Mouse (Mus musculus) liver, embryonic 11.5 days (tissue): ENCODE results near the gene Cdkl5. TPM values are rescaled to one million over a fixed set of nuclear protein-coding genes. Genes with fewer than 3 reads are reported as not detected.

Experiments used
- ATAC-seq: fragments of 200-750 bp; cut with Nextera tagmentation; replicated peaks from 2 replicates; pipeline ENCODE4 v1.8.0; 2017; ENCODE audit warnings: moderate number of reproducible peaks, mild to moderate bottlenecking, moderate TSS enrichment, moderate library complexity; ENCODE audit not compliant: low FRiP score
- DNase-seq: peaks from one replicate; pipeline ENCODE4 v3.0.0-alpha.2; 2017; ENCODE audit warnings: low spot score
- H3K27ac ChIP-seq: fragments of 300-500 bp; sonication (generic); 2 replicates; pipeline ENCODE4 v1.5.1; 2014; ENCODE audit warnings: mild to moderate bottlenecking, low read depth, low read length, control low read depth
- H3K27me3 ChIP-seq: fragments of 300-500 bp; sonication (generic); replicated peaks from 2 replicates; pipeline ENCODE4 v1.6.1; 2014; ENCODE audit warnings: low read length, mixed read lengths; ENCODE audit not compliant: control insufficient read depth, insufficient read depth
- H3K36me3 ChIP-seq: fragments of 300-500 bp; sonication (generic); 2 replicates; pipeline ENCODE4 v1.6.1; 2014; ENCODE audit warnings: mild to moderate bottlenecking, low read length, moderate library complexity, mixed read lengths; ENCODE audit not compliant: control insufficient read depth, insufficient read depth
- H3K4me1 ChIP-seq: fragments of 300-500 bp; sonication (generic); replicated peaks from 2 replicates; pipeline ENCODE4 v1.6.1; 2014; ENCODE audit warnings: low read length, mixed read lengths; ENCODE audit not compliant: control insufficient read depth, insufficient read depth
- H3K4me2 ChIP-seq: fragments of 300-500 bp; sonication (generic); 2 replicates; pipeline ENCODE4 v1.6.1; 2014; ENCODE audit warnings: mild to moderate bottlenecking, control low read depth, moderate library complexity
- H3K4me3 ChIP-seq: fragments of 300-500 bp; sonication (generic); 2 replicates; pipeline ENCODE4 v1.5.1; 2014; ENCODE audit warnings: low read depth, low read length, control low read depth
- H3K9ac ChIP-seq: fragments of 300-500 bp; sonication (generic); 2 replicates; pipeline ENCODE4 v1.6.1; 2014; ENCODE audit warnings: low read depth, low read length, control low read depth
- H3K9me3 ChIP-seq: fragments of 300-500 bp; sonication (generic); 2 replicates; pipeline ENCODE4 v1.6.1; 2016; ENCODE audit warnings: low read length, inconsistent platforms, mixed read lengths; ENCODE audit not compliant: control insufficient read depth
- WGBS: fragments of 180-500 bp; shearing (Covaris S2); extraction: QIAGEN DNeasy Blood & Tissue Kit; methylation state at CpG from one replicate; pipeline ENCODE4 v1.1.7; 2014; 5-methylcytosine and 5-hydroxymethylcytosine counted together
- polyA plus RNA-seq: library from polyadenylated mRNA; unstranded; fragments of >200 nt; fragmentation: Nextera tagmentation; extraction: Ambion mirVana; gene quantifications from 2 replicates; pipeline ENCODE4 v1.2.1, GENCODE M21; 2014

The Cdkl5 gene
- polyA plus RNA-seq, 1 experiment from 2014 or later, result 0.95 TPM

GRCm38 (mm10) chrX:160901118-160901517 is 93.4 kb downstream of the Cdkl5 start:
- DNase-seq, result no peak

GRCm38 (mm10) chrX:160892077-160892476 is 102.4 kb downstream of the Cdkl5 start:
- Histone ChIP-seq H3K9ac (no peak overlapping the region), H3K27ac (no peak overlapping the region), H3K4me2 (no peak overlapping the region), H3K4me3 (no peak overlapping the region), H3K4me1 (no peaks in the 10 kb centered on the region), H3K27me3 (no peaks in the 10 kb centered on the region; the same call in 1 of the 2 replicates), H3K9me3 (no peaks in the 10 kb centered on the region), H3K36me3 (no peaks in the 10 kb centered on the region)
- DNase-seq (no peak), ATAC-seq (peak; percentile 82)
- WGBS, result 72% methylated on average over 1 of the region's 1 CpGs

More at GRCm38 (mm10) chrX:160901118-160901517, 93.4 kb downstream of the Cdkl5 start:
- H3K9me3 ChIP-seq, result no peaks in the 10 kb centered on the region
- H3K9ac ChIP-seq, result no peak overlapping the region
- no peak overlapping the region for H3K4me3 ChIP-seq
- H3K4me2 ChIP-seq, result no peak overlapping the region
- no peak for ATAC-seq
- H3K36me3 ChIP-seq, result no peaks in the 10 kb centered on the region
- H3K27me3 ChIP-seq, result peaks cover 5% of the 10 kb centered on the region; the same call in 1 of the 2 replicates
- 77% methylated on average over 2 of the region's 2 CpGs for whole genome bisulfite sequencing
- H3K4me1 ChIP-seq, result no peaks in the 10 kb centered on the region
- no peak overlapping the region for H3K27ac ChIP-seq

- Histone ChIP-seq H3K27me3 (no peaks in the 10 kb centered on the region; the same call in 1 of the 2 replicates), H3K27ac (no peak overlapping the region), H3K4me3 (no peak overlapping the region), H3K4me2 (no peak overlapping the region), H3K9ac (no peak overlapping the region), H3K36me3 (no peaks in the 10 kb centered on the region), H3K4me1 (no peaks in the 10 kb centered on the region), H3K9me3 (no peaks in the 10 kb centered on the region)
- ATAC-seq (no peak), DNase-seq (no peak)
- WGBS, result 76% methylated on average over 2 of the region's 2 CpGs
Measured at GRCm38 (mm10) chrX:160886301-160886700, 108.2 kb downstream of the Cdkl5 start.

GRCm38 (mm10) chrX:160866576-160866975 is 127.9 kb downstream of the Cdkl5 start:
- no peaks in the 10 kb centered on the region for H3K9me3 ChIP-seq
- no peak overlapping the region for H3K4me3 ChIP-seq
- H3K4me1 ChIP-seq, result no peaks in the 10 kb centered on the region
- no peaks in the 10 kb centered on the region for H3K36me3 ChIP-seq
- ATAC-seq (no peak), DNase-seq (no peak)
- no peak overlapping the region for H3K27ac ChIP-seq
- H3K4me2 ChIP-seq, result no peak overlapping the region
- H3K9ac ChIP-seq, result no peak overlapping the region
- peaks cover 8% of the 10 kb centered on the region; the same call in 1 of the 2 replicates for H3K27me3 ChIP-seq
- WGBS, result 77% methylated on average over 4 of the region's 4 CpGs

- no peak overlapping the region for H3K9ac ChIP-seq
- no peaks in the 10 kb centered on the region for H3K4me1 ChIP-seq
- H3K4me3 ChIP-seq, result no peak overlapping the region
- WGBS, result 94% methylated on average over 4 of the region's 4 CpGs
- H3K36me3 ChIP-seq, result no peaks in the 10 kb centered on the region
- H3K4me2 ChIP-seq, result no peak overlapping the region
- DNase-seq, result no peak
- no peaks in the 10 kb centered on the region for H3K9me3 ChIP-seq
- peaks cover 8% of the 10 kb centered on the region; the same call in 1 of the 2 replicates for H3K27me3 ChIP-seq
- ATAC-seq, result no peak
- H3K27ac ChIP-seq, result no peak overlapping the region
Measured at GRCm38 (mm10) chrX:160865022-160865421, 129.5 kb downstream of the Cdkl5 start.

- Histone ChIP-seq H3K9ac (no peak overlapping the region), H3K36me3 (no peaks in the 10 kb centered on the region), H3K27ac (no peak overlapping the region), H3K27me3 (peaks cover 11% of the 10 kb centered on the region; the same call in 1 of the 2 replicates), H3K9me3 (no peaks in the 10 kb centered on the region), H3K4me2 (no peak overlapping the region), H3K4me1 (no peaks in the 10 kb centered on the region), H3K4me3 (no peak overlapping the region)
- DNase-seq (no peak), ATAC-seq (no peak)
- 75% methylated on average over 4 of the region's 4 CpGs for WGBS
Measured at GRCm38 (mm10) chrX:160863689-160864383, 130.7 kb downstream of the Cdkl5 start.

- no peaks in the 10 kb centered on the region for H3K9me3 ChIP-seq
- peaks cover 3% of the 10 kb centered on the region for H3K27me3 ChIP-seq
- H3K9ac ChIP-seq, result no peak overlapping the region
- no peaks in the 10 kb centered on the region for H3K4me1 ChIP-seq
- WGBS, result 76% methylated on average over 7 of the region's 7 CpGs
- no peaks in the 10 kb centered on the region for H3K36me3 ChIP-seq
- H3K27ac ChIP-seq, result no peak overlapping the region
- DNase-seq (no peak), ATAC-seq (no peak)
- no peak overlapping the region for H3K4me2 ChIP-seq
- H3K4me3 ChIP-seq, result no peak overlapping the region
Measured at GRCm38 (mm10) chrX:160808226-160808625, 186.3 kb downstream of the Cdkl5 start.

GRCm38 (mm10) chrX:160804409-160805150 is 189.9 kb downstream of the Cdkl5 start:
- Histone ChIP-seq H3K4me1 (no peaks in the 10 kb centered on the region), H3K36me3 (no peaks in the 10 kb centered on the region), H3K4me2 (no peak overlapping the region), H3K9ac (no peak overlapping the region), H3K27me3 (peaks cover 10% of the 10 kb centered on the region), H3K27ac (no peak overlapping the region), H3K9me3 (no peaks in the 10 kb centered on the region), H3K4me3 (no peak overlapping the region)
- ATAC-seq (no peak), DNase-seq (no peak)
- 78% methylated on average over 4 of the region's 4 CpGs for WGBS
